Mouse (Mus musculus) heart, embryonic 12.5 days (tissue): ENCODE data around the gene Rnf6. TPM values are rescaled to one million over a fixed set of nuclear protein-coding genes. Genes with fewer than 3 reads are reported as not detected.
A peak's percentile ranks its signal among the peaks of the same experiment; 100 is the strongest.

Experiments
- ATAC-seq: fragments of 200-750 bp; cut with Nextera tagmentation; 2 replicates; pipeline ENCODE4 v1.8.0; 2017; ENCODE audit warnings: moderate TSS enrichment, moderate library complexity; ENCODE audit not compliant: insufficient number of reproducible peaks, low FRiP score
- H3K27ac ChIP-seq: fragments of 300-500 bp; sonication (generic); 2 replicates; pipeline ENCODE4 v1.5.1; 2016; ENCODE audit warnings: mild to moderate bottlenecking, moderate library complexity; ENCODE audit not compliant: poor library complexity, severe bottlenecking
- H3K27me3 ChIP-seq: fragments of 300-500 bp; sonication (generic); replicated peaks from 2 replicates; pipeline ENCODE4 v1.6.1; 2016; ENCODE audit warnings: mild to moderate bottlenecking, moderate library complexity
- H3K36me3 ChIP-seq: fragments of 300-500 bp; sonication (generic); 2 replicates; pipeline ENCODE4 v1.6.1; 2016; ENCODE audit warnings: mild to moderate bottlenecking, moderate library complexity
- H3K4me1 ChIP-seq: fragments of 300-500 bp; sonication (generic); replicated peaks from 2 replicates; pipeline ENCODE4 v1.6.1; 2016; ENCODE audit warnings: mild to moderate bottlenecking
- H3K4me2 ChIP-seq: fragments of 300-500 bp; sonication (generic); 2 replicates; pipeline ENCODE4 v1.6.1; 2016; ENCODE audit warnings: mild to moderate bottlenecking, moderate library complexity
- H3K4me3 ChIP-seq: fragments of 300-500 bp; sonication (generic); 2 replicates; pipeline ENCODE4 v1.5.1; 2016; ENCODE audit warnings: mild to moderate bottlenecking
- H3K9ac ChIP-seq: fragments of 300-500 bp; sonication (generic); 2 replicates; pipeline ENCODE4 v1.6.1; 2016; ENCODE audit warnings: mild to moderate bottlenecking, moderate library complexity
- H3K9me3 ChIP-seq: fragments of 300-500 bp; sonication (generic); replicated peaks from 2 replicates; pipeline ENCODE4 v1.6.1; 2016; ENCODE audit warnings: mild to moderate bottlenecking, moderate library complexity
- WGBS: fragments of 180-500 bp; shearing (Covaris S2); methylation state at CpG from one replicate; pipeline ENCODE4 v1.1.7; 2016; 5-methylcytosine and 5-hydroxymethylcytosine counted together
- polyA plus RNA-seq: library from polyadenylated mRNA; unstranded; fragments of >200 nt; fragmentation: Nextera tagmentation; extraction: Ambion mirVana; gene quantifications from 2 replicates; pipeline ENCODE4 v1.2.1, GENCODE M21; 2016

Gene Rnf6
- polyA plus RNA-seq, 1 experiment from 2014 or later: 36.6 TPM

DNA sequence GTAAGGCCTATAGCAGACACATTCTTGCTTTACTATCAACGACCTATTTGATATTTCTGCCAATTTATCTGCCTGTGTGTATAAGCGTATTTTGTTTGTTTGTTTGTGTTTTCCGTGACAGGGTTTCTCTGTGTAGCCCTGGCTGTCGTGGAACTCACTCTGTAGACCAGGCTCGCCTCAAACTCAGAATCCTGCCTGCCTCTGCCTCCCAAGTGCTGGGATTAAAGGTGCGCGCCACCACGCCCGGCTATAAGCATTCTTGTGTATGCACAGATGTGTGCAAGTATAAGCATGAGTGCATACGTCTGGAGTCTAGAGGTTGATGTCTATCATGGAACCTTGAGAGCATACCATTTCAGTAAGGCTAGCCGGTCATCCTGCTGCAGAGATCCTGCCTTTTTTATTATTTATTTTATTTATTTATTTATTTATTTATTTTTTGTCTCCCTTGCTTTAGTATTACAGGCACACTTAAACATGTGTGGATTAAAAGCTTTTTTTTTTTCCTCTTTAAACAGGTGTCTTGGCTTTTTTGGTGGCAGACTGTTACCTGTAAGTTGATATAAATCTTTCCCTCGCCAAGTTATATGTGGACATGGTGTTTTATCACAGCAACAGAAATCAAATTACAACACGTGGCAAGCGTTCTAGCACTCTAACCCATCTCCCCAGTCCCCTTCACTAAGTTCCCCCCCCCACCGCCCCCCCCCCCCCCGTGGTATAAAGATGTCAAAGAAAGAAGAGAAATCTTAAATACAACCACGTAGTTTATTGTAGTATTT, 8.7 kb upstream of the Rnf6 start:
- ATAC-seq: no peak
- WGBS: 58% methylated on average over 17 of the region's 17 CpGs
- H3K36me3 ChIP-seq: no peaks in the 10 kb centered on the region
- no peaks in the 10 kb centered on the region for H3K9me3 ChIP-seq
- peak overlapping the region; percentile 93 for H3K27ac ChIP-seq
- H3K9ac ChIP-seq: peak overlapping the region; percentile 96
- peaks cover 14% of the 10 kb centered on the region for H3K4me1 ChIP-seq
- H3K4me3 ChIP-seq: peak overlapping the region; percentile 98
- H3K4me2 ChIP-seq: peak overlapping the region; percentile 84
- H3K27me3 ChIP-seq: no peaks in the 10 kb centered on the region

DNA sequence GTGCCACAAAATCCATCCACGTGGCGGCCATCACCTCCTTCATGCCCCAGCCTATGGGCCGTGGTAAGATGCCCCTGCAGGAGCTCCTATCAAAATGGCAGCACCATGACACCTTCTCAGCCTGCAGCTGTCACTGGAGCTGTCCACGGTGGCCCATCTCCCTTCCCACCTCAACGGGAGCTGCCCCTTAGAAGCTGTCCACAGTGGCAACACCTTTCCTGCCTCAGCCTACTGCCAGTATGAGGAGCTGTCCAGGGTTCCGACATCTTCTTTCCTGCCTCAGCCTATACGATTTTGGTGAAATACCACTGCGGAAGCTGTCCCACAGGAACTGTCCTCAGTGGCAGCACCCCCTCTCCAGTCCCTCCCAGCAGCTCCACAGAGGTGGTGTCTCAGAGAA, 6.1 kb upstream of the Rnf6 start:
- Histone ChIP-seq H3K27ac (no peak overlapping the region), H3K9me3 (no peaks in the 10 kb centered on the region), H3K9ac (no peak overlapping the region), H3K36me3 (no peaks in the 10 kb centered on the region), H3K4me3 (no peak overlapping the region), H3K27me3 (no peaks in the 10 kb centered on the region), H3K4me1 (peaks cover 4% of the 10 kb centered on the region; the same call in 1 of the 2 replicates), H3K4me2 (no peak overlapping the region)
- ATAC-seq: no peak
- 82% methylated on average over 8 of the region's 8 CpGs for WGBS

DNA sequence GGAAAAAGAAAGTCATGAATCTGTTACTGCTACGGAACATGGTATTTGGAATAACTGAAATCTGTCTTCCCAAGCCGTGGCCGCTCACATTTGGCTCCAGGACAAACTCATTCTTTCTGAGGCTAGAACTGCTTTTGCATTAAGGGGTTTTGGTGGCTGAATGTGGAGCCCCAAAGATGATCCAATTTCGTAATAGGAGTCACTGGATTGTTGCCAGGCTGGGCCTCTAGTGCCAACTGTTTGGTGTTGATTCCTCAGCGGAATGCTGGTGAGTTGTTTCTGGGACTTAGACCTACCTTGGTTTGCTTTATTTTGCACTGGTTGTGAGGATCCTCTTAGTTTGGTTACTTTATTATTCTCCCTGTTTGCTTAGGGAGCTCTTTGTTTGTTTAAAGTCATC, 2.4 kb upstream of the Rnf6 start:
- H3K9me3 ChIP-seq: no peaks in the 10 kb centered on the region
- no peak overlapping the region for H3K9ac ChIP-seq
- H3K4me1 ChIP-seq: peaks cover 8% of the 10 kb centered on the region
- WGBS: 84% methylated on average over 5 of the region's 5 CpGs
- no peak overlapping the region for H3K4me3 ChIP-seq
- H3K27me3 ChIP-seq: no peaks in the 10 kb centered on the region
- H3K36me3 ChIP-seq: peaks cover 9% of the 10 kb centered on the region
- no peak overlapping the region for H3K27ac ChIP-seq
- H3K4me2 ChIP-seq: no peak overlapping the region
- ATAC-seq: no peak

DNA sequence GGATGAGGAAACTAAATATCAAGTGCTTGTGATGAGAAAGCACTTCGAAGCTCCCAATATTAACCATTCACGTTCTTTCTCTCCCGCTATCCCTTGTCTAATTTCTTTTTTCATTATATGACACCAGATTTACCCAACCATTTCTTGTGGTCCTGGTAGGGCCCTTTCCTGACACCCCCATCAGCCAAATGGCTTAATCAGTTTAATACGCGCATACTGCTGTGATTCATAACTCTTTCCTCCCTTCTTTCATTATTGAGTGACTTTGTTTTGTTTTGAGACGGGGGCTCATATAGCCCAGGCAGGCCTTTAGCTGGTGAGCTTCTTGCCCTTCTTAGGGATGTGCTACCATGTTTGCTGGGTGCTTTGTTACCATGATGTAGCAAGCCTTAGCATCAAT, 367 bp upstream of the Rnf6 start:
- no peak for ATAC-seq
- Histone ChIP-seq H3K4me1 (peaks cover 8% of the 10 kb centered on the region), H3K27ac (peak overlapping the region; percentile 98), H3K4me2 (peak overlapping the region; percentile 71), H3K36me3 (peaks cover 25% of the 10 kb centered on the region), H3K27me3 (no peaks in the 10 kb centered on the region), H3K9ac (peak overlapping the region; percentile 83), H3K4me3 (peak overlapping the region; percentile 81), H3K9me3 (no peaks in the 10 kb centered on the region)
- WGBS: 31% methylated on average over 6 of the region's 6 CpGs

DNA sequence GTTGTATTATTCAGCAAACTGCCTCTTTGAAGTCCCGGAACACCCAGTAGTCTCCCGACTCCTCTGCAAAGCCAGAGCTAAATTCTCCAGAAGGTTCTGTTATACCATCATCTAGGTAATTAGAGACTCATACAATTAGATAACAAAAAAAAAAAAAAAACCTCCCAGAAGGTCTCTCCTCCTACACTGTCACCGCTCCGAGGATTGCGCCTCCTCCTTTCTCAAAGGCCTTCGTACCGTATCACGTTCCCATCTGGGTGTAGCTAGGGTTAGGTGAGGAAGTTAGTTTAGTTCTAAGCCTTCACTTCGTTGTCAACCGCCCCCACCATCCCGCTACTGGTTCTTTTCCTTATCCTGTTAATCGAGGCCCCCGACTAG, 865 bp downstream of the Rnf6 start:
- peak overlapping the region; percentile 81 for H3K4me3 ChIP-seq
- H3K27me3 ChIP-seq: no peaks in the 10 kb centered on the region
- 8% methylated on average over 13 of the region's 13 CpGs for WGBS
- H3K9ac ChIP-seq: peak overlapping the region; percentile 79
- H3K27ac ChIP-seq: peak overlapping the region; percentile 20; the same call in 1 of the 2 replicates
- peak overlapping the region; percentile 71 for H3K4me2 ChIP-seq
- peak; percentile 54 for ATAC-seq
- peaks cover 37% of the 10 kb centered on the region for H3K36me3 ChIP-seq
- no peaks in the 10 kb centered on the region for H3K9me3 ChIP-seq
- H3K4me1 ChIP-seq: peaks cover 8% of the 10 kb centered on the region

DNA sequence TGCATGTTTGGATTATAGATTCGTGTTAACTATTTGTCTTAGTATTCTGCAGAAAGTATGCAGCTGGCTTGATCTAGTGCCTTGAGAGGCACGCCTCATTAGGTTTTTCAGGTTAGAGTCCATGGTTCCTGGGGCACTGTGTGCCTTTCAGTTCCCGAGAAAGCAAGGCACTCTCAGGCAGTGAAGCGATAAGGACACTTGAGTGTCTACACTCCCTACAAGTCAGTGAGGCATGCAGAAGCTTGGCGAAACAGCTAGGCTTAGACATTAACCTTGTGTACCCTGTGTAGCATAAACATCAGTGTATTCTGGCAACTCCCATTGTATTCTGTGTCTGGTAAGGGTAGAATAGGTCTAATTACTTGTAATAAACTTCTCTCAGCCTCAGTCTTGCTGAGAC, 15.8 kb downstream of the Rnf6 start:
- ATAC-seq: no peak
- Histone ChIP-seq H3K27ac (no peak overlapping the region), H3K4me3 (no peak overlapping the region), H3K27me3 (no peaks in the 10 kb centered on the region), H3K9ac (no peak overlapping the region), H3K4me2 (no peak overlapping the region), H3K36me3 (peaks cover 88% of the 10 kb centered on the region), H3K9me3 (no peaks in the 10 kb centered on the region), H3K4me1 (no peaks in the 10 kb centered on the region)
- 87% methylated on average over 5 of the region's 5 CpGs for WGBS

DNA sequence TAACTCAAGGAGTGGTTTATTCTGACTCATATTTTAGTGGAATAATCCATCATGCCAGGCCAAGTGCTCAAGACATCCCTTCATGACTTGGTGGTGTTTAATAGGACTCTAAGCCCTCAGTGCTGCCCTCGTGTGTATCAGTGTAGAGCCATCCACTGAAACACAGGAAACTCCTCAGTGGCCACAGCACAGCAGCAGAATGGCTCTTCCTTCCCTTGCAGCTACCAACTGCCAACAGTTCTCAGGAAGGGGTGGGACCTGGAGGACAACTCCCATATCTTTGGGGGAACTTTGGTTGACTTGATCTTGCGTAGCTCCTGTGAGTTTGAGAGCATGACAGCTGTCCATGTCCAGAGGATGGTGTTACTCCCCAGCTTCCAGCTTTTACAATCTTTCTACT, 17.4 kb downstream of the Rnf6 start:
- peaks cover 79% of the 10 kb centered on the region for H3K36me3 ChIP-seq
- WGBS: 86% methylated on average over 2 of the region's 2 CpGs
- H3K4me2 ChIP-seq: no peak overlapping the region
- H3K27ac ChIP-seq: no peak overlapping the region
- H3K4me3 ChIP-seq: no peak overlapping the region
- ATAC-seq: no peak
- no peaks in the 10 kb centered on the region for H3K4me1 ChIP-seq
- no peaks in the 10 kb centered on the region for H3K9me3 ChIP-seq
- H3K27me3 ChIP-seq: no peaks in the 10 kb centered on the region
- H3K9ac ChIP-seq: no peak overlapping the region

DNA sequence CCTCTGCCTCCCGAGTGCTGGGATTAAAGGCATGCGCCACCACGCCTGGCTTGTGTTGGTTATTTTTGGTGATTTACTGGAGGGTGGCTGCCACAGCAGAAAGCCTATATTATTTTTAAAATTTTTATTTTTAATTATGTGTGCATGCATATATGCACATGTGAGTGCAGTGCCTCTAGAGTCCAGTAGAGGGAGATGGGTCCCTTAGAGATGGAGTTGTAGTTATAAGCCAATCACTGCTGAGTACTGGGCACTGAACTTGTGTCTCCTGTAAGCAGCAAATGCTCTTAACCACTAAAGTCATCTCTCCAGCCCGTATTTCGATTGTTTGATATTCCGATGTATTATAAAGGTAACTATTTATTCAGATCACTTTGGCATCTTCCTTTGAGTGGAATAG, 20.8 kb downstream of the Rnf6 start:
- no peaks in the 10 kb centered on the region; the same call in 1 of the 2 replicates for H3K9me3 ChIP-seq
- no peak for ATAC-seq
- no peaks in the 10 kb centered on the region for H3K27me3 ChIP-seq
- H3K4me1 ChIP-seq: no peaks in the 10 kb centered on the region
- H3K27ac ChIP-seq: no peak overlapping the region
- no peak overlapping the region for H3K9ac ChIP-seq
- WGBS: 92% methylated on average over 6 of the region's 6 CpGs
- peaks cover 45% of the 10 kb centered on the region for H3K36me3 ChIP-seq
- no peak overlapping the region for H3K4me3 ChIP-seq
- H3K4me2 ChIP-seq: no peak overlapping the region

DNA sequence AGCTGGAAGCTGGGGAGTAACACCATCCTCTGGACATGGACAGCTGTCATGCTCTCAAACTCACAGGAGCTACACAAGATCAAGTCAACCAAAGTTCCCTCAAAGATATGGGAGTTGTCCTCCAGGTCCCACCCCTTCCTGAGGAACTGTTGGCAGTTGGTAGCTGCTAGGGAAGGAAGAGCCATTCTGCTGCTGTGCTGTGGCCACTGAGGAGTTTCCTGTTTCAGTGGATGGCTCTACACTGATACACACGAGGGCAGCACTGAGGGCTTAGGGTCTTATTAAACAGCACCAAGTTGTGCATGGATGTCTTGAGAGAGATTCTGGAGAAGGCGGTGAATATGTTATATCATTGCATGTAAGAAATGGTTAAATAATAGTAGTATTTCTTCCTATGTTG, 21.8 kb downstream of the Rnf6 start:
- Histone ChIP-seq H3K27ac (no peak overlapping the region), H3K9me3 (no peaks in the 10 kb centered on the region; the same call in 1 of the 2 replicates), H3K4me2 (no peak overlapping the region), H3K36me3 (peaks cover 35% of the 10 kb centered on the region), H3K4me1 (no peaks in the 10 kb centered on the region), H3K4me3 (no peak overlapping the region), H3K9ac (no peak overlapping the region), H3K27me3 (no peaks in the 10 kb centered on the region)
- WGBS: 73% methylated on average over 2 of the region's 2 CpGs
- ATAC-seq: no peak

DNA sequence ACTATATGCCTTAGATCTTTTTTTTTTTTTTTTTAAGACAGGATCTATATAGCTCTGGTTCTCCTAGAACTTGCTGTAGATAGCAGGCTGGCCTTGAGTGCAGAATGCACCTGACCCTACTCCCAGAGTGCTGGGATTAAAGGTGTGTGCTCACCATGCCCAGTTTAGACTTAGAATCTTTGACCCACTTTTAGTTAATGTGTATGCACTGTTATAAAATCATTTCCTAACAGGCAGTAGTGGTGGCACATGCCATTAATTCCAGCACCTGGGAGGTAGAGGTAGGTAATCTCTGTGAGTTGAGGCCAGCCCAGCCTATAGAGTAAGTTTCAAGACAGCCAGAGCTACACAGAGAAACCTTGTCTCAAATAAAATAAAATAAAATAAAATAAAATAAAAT, 22.3 kb downstream of the Rnf6 start:
- no peaks in the 10 kb centered on the region; the same call in 1 of the 2 replicates for H3K9me3 ChIP-seq
- H3K9ac ChIP-seq: no peak overlapping the region
- no peak overlapping the region for H3K27ac ChIP-seq
- peaks cover 30% of the 10 kb centered on the region for H3K36me3 ChIP-seq
- no peak for ATAC-seq
- no peak overlapping the region for H3K4me2 ChIP-seq
- no peak overlapping the region for H3K4me3 ChIP-seq
- no peaks in the 10 kb centered on the region for H3K4me1 ChIP-seq
- H3K27me3 ChIP-seq: no peaks in the 10 kb centered on the region

DNA sequence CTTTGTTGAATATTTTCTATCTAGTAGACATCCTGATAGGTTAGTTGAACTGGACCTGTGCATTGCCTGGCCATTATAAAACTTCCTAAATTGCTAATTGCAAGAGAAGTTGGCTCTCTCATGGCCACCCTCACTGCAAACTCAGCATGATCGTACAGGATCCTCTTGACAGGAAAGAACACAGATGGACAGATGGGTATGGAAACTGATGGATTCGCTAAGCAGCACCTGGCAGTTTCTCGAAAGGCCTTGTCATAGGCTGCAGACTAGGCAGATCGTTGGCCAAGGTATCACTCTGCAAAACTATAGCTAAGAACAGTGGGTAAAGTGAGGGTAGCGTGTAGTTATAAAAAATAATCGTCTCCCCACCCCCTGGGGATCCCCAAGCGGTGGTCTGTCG, 28.0 kb downstream of the Rnf6 start:
- Histone ChIP-seq H3K9me3 (no peaks in the 10 kb centered on the region; the same call in none of the 2 replicates), H3K4me3 (no peak overlapping the region), H3K27ac (no peak overlapping the region), H3K27me3 (no peaks in the 10 kb centered on the region), H3K9ac (no peak overlapping the region), H3K4me2 (no peak overlapping the region), H3K36me3 (no peaks in the 10 kb centered on the region), H3K4me1 (no peaks in the 10 kb centered on the region)
- ATAC-seq: no peak
- 78% methylated on average over 8 of the region's 8 CpGs for WGBS
